Mouse (Mus musculus) kidney, adult 9 months (tissue): Measurements from ENCODE around the gene Suv39h2.

Experiments
- DNase-seq: peaks from one replicate; pipeline ENCODE4 v3.0.0; 2022

Suv39h2 gene

DNA sequence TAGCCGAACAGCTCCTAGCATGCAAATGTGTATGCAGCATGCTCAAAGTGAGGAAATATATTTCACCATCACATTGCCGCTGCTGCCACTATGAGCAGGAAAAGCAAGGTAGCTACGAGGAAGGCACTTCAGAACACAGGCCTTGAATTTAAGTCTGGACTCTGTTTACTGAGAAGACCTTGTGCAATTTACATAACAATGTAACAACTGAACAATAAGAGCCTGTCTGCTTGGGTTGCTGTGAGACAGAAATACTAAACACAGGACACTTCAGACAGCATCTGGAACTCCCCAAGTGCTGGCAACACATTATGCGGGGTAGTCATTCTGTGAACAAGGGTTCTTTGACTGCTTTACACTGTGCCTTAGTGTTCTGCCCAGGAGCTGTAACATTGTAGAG is 54.7 kb downstream of the Suv39h2 start:
- no peak for DNase-seq

DNA sequence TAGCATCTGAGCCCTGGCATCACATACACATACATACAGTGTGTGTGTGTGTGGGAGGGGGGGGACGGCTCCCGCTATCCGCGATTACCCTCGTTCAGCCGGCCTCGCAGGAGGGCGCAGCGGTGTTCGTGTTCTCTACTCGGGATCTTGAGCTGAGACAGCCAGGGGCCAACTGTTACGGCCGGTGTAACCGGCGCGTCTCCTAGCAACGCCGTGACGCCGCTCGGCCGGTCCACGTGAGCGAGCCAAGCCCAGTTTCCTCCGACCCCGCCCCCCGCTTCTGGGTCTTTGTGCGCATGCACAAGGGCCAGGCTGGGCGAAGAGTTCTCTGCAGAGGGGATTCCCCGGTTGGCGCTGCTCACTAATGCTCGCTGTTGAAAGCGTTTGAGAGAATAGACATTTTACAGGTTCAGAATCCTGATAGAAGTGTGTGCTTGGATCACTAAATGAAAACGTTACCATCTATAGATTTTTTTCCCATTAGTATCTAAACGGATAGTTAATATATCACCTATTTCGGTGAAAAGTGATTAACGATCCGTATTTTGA is 55.9 kb downstream of the Suv39h2 start:
- DNase-seq, result peak; percentile 97

DNA sequence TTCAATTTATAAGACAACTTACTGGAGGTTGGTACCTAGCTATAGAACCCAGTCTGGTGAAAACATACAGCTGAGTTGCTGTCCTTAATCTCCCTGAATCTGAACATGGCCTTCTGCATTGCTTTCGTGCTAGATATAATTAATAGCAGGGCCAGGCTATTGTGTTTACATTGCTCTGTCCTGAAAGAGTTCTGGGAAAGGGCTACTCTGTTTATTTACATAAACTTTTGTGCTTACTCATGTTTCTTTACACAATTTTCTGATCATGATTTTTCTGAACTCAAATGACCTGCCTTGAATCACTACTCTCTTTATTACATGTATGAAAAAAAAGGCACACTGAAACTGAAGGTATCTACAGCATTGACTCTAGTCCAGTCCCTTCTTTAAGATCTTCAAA is 59.2 kb downstream of the Suv39h2 start:
- no peak for DNase-seq

DNA sequence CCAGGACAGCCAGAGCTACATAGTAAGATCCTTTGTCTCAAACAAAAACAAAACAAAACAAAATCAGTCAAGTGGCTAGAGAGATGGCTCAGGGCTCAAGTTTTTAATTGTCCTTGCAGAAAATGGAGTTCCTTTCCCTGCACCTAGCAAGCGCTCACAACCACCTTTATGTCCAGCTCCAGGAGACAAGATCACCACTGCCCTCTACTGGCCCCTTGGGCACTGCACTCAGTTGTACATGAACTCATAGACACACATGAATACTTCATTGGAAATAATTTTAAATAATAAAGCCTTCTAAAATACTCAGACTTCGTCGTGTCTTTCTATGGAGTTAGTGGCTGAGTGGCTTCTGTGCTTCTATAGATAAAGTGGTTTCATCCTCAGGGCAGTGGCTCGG is 60.6 kb downstream of the Suv39h2 start:
- peak; percentile 81 for DNase-seq

DNA sequence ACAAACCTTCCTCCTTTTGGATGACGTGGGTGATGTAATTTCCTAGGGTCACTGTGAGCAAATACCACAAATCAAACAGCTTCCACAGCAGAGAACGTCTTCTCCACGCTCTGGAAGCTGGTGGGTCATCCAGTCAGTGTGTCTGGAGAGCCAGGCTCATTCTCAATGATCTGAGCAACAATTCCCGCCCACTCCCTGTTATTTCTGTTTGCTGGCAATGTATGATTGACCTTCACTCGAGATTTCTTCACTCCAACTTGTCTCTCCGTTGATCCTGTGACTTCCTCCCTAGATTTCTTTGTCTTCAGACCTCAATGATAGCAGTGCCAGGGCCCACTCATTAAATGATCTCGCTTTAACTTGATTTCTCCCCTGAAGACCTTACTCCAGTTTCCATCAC is 67.1 kb downstream of the Suv39h2 start:
- no peak for DNase-seq

DNA sequence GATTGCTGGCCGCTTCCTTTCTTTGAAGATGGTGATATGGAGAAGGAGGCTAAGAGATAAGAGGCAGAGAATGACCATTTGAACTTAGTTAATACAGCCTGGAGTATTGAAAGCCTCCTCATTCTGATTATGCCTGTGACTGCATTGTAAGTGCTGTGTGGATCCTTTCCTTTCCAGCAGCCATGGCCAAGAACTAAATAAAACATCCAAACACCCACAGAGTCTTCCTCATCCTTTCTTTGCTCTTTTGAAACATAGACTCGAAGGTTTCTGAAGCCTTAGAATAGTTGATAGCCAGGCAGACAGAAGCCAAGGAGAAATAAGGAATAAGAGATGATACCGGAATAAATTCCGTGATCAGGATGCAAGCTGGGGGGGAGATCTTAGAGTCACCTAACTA is 68.8 kb downstream of the Suv39h2 start:
- DNase-seq, result no peak
